Mouse (Mus musculus) embryonic facial prominence, embryonic 15.5 days (tissue): Measurements from ENCODE around the gene Hsd17b11. TPM values are rescaled to one million over a fixed set of nuclear protein-coding genes. Genes with fewer than 3 reads are reported as not detected.
"Not testable (repeated sequence)": the region's sequence is repeated elsewhere in the genome, so short reads cannot be mapped to it uniquely, and the experiment has no call there.

Experiments
- ATAC-seq: fragments of 200-750 bp; cut with Nextera tagmentation; 2 replicates; pipeline ENCODE4 v1.8.0; 2017; ENCODE audit warnings: low read depth, moderate TSS enrichment; ENCODE audit not compliant: insufficient number of reproducible peaks, low FRiP score, low TSS enrichment
- H3K27ac ChIP-seq: fragments of 300-500 bp; sonication (generic); replicated peaks from 2 replicates; pipeline ENCODE4 v1.5.1; 2015; ENCODE audit warnings: mild to moderate bottlenecking, inconsistent platforms
- H3K27me3 ChIP-seq: fragments of 300-500 bp; sonication (generic); 2 replicates; pipeline ENCODE4 v1.6.1; 2015; ENCODE audit warnings: inconsistent platforms
- H3K36me3 ChIP-seq: fragments of 300-500 bp; sonication (generic); 2 replicates; pipeline ENCODE4 v1.6.1; 2015; ENCODE audit warnings: mild to moderate bottlenecking, inconsistent platforms
- H3K4me1 ChIP-seq: fragments of 300-500 bp; sonication (generic); 2 replicates; pipeline ENCODE4 v1.6.1; 2015; ENCODE audit warnings: inconsistent platforms
- H3K4me2 ChIP-seq: fragments of 300-500 bp; sonication (generic); replicated peaks from 2 replicates; pipeline ENCODE4 v1.6.1; 2015; ENCODE audit warnings: mild to moderate bottlenecking, inconsistent platforms
- H3K4me3 ChIP-seq: fragments of 300-500 bp; sonication (generic); replicated peaks from 2 replicates; pipeline ENCODE4 v1.5.1; 2015; ENCODE audit warnings: mild to moderate bottlenecking, inconsistent platforms
- H3K9ac ChIP-seq: fragments of 300-500 bp; sonication (generic); 2 replicates; pipeline ENCODE4 v1.6.1; 2015; ENCODE audit warnings: inconsistent platforms
- H3K9me3 ChIP-seq: fragments of 300-500 bp; sonication (generic); replicated peaks from 2 replicates; pipeline ENCODE4 v1.6.1; 2016; ENCODE audit warnings: inconsistent platforms
- WGBS: fragments of 180-500 bp; shearing (Covaris S2); methylation state at CpG from one replicate; pipeline ENCODE4 v1.1.7; 2015; 5-methylcytosine and 5-hydroxymethylcytosine counted together
- polyA plus RNA-seq: library from polyadenylated mRNA; unstranded; fragments of >200 nt; fragmentation: Nextera tagmentation; extraction: Ambion mirVana; gene quantifications from 2 replicates; pipeline ENCODE4 v1.2.1, GENCODE M21; 2015

Hsd17b11 gene
- polyA plus RNA-seq, 1 experiment from 2014 or later, result 3.8 TPM

DNA sequence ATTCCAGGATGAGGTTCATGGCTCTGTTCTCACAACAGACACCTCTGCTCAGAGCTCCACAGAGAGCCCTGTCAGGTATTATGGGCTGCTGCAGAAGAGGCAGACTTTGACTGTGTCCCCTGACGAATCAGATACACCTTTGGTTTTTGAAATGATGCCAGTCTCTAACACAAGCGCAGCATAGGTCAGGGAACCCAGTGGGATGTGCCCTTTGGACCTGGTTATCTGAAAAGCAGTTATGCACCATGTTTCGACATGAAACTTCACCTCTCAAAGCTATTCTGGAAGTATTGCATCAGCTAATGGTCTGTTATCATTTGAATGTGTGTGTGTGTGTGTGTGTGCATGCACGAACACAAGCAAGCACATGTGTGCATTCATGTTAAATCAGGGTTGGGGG, 44.4 kb downstream of the Hsd17b11 start, which contains the start of gene Hsd17b13:
Gene Hsd17b13 (minus strand): TSS at position 114 of the 400 bp plus-strand sequence.
- Histone ChIP-seq H3K9ac (no peak within 1 kb of the TSS), H3K4me1 (no peaks in the 10 kb centered on the region), H3K36me3 (no peaks in the 10 kb centered on the region), H3K27ac (no peak within 1 kb of the TSS), H3K9me3 (no peaks in the 10 kb centered on the region), H3K27me3 (no peaks in the 10 kb centered on the region), H3K4me2 (no peak within 1 kb of the TSS), H3K4me3 (no peak within 1 kb of the TSS)
- WGBS, result 85% methylated on average over 4 of the region's 4 CpGs
- ATAC-seq, result no peak

- no peak overlapping the region for H3K4me3 ChIP-seq
- 71% methylated on average over 7 of the region's 7 CpGs for WGBS
- H3K36me3 ChIP-seq, result no peaks in the 10 kb centered on the region
Observed at GRCm38 (mm10) chr5:103975736-103976135, 46.0 kb downstream of the Hsd17b11 start.

GRCm38 (mm10) chr5:103972801-103973200, 48.9 kb downstream of the Hsd17b11 start:
- no peak for ATAC-seq
- Histone ChIP-seq H3K9me3 (no peaks in the 10 kb centered on the region), H3K4me3 (no peak overlapping the region), H3K36me3 (no peaks in the 10 kb centered on the region), H3K9ac (no peak overlapping the region), H3K27me3 (no peaks in the 10 kb centered on the region), H3K27ac (no peak overlapping the region), H3K4me1 (no peaks in the 10 kb centered on the region), H3K4me2 (0 out of 2 replicates have a peak overlapping the region, but pooled peaks have one; percentile 30)
- 72% methylated on average over 13 of the region's 13 CpGs for WGBS

More at GRCm38 (mm10) chr5:103975736-103976135, 46.0 kb downstream of the Hsd17b11 start:
- no peak overlapping the region for H3K4me2 ChIP-seq
- ATAC-seq, result no peak
- no peak overlapping the region for H3K27ac ChIP-seq
- H3K9me3 ChIP-seq, result no peaks in the 10 kb centered on the region
- no peaks in the 10 kb centered on the region for H3K4me1 ChIP-seq
- no peaks in the 10 kb centered on the region for H3K27me3 ChIP-seq
- H3K9ac ChIP-seq, result no peak overlapping the region

DNA sequence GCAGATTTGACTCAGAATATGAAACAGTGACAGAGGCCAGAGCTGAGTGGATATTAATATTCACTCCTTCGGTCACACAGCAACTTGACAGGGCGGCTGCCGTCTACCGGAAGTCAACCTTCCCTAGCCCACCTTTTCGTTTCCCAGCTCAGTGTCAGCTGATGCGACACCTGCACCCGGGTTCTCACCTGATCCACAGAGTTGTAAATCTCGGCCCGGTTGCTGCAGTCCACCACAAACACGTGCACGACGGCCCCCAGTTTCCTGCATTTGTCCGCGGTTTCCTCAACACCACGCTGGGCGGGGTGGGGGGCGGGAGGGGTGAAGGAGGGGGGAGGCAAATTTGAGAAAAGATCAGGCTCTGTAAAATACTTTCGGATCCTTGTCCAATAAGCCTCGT, 49.3 kb downstream of the Hsd17b11 start:
- no peaks in the 10 kb centered on the region for H3K27me3 ChIP-seq
- no peak overlapping the region; the same call in 1 of the 2 replicates for H3K4me3 ChIP-seq
- no peak overlapping the region for H3K27ac ChIP-seq
- 63% methylated on average over 19 of the region's 19 CpGs for WGBS
- H3K4me2 ChIP-seq, result 0 out of 2 replicates have a peak overlapping the region, but pooled peaks have one; percentile 30
- no peaks in the 10 kb centered on the region for H3K4me1 ChIP-seq
- no peaks in the 10 kb centered on the region for H3K9me3 ChIP-seq
- H3K9ac ChIP-seq, result no peak overlapping the region
- no peak for ATAC-seq
- H3K36me3 ChIP-seq, result no peaks in the 10 kb centered on the region

DNA sequence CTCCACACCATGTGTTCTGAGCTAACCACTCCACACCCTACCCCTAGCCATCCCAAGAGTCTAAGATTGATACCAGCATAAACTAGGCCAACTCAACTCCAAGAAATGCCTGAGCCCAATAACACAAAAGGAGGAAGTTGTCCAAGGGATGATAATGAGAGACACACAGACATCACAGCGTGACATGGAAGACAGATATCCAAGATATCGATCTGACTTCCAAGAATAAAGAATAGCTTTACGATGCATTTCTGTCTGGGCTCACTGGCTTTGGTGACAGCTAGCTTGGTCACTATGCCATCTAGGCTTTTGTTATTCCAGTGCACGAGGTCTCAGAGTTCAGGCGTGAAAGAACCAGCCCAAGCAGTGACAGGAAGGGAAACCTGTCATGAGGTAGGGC, 50.7 kb downstream of the Hsd17b11 start:
- Histone ChIP-seq H3K4me2 (no peak overlapping the region), H3K4me1 (no peaks in the 10 kb centered on the region), H3K27ac (no peak overlapping the region), H3K4me3 (no peak overlapping the region), H3K36me3 (no peaks in the 10 kb centered on the region), H3K9ac (no peak overlapping the region), H3K27me3 (no peaks in the 10 kb centered on the region), H3K9me3 (no peaks in the 10 kb centered on the region)
- 70% methylated on average over 5 of the region's 5 CpGs for WGBS
- ATAC-seq, result no peak

GRCm38 (mm10) chr5:103962935-103963429, 58.7 kb downstream of the Hsd17b11 start:
- H3K27me3 ChIP-seq, result no peaks in the 10 kb centered on the region
- WGBS, result 44% methylated on average over 1 of the region's 1 CpGs
- H3K4me2 ChIP-seq, result no peak overlapping the region
- H3K9ac ChIP-seq, result no peak overlapping the region
- no peaks in the 10 kb centered on the region for H3K36me3 ChIP-seq
- H3K4me3 ChIP-seq, result no peak overlapping the region
- ATAC-seq, result no peak
- H3K9me3 ChIP-seq, result no peaks in the 10 kb centered on the region
- no peaks in the 10 kb centered on the region for H3K4me1 ChIP-seq
- H3K27ac ChIP-seq, result no peak overlapping the region

GRCm38 (mm10) chr5:103954638-103955037, 67.1 kb downstream of the Hsd17b11 start:
- peaks cover 4% of the 10 kb centered on the region; the same call in 1 of the 2 replicates for H3K4me1 ChIP-seq
- H3K4me3 ChIP-seq, result no peak overlapping the region
- H3K36me3 ChIP-seq, result no peaks in the 10 kb centered on the region
- ATAC-seq, result no peak
- WGBS, result 72% methylated on average over 5 of the region's 5 CpGs
- no peak overlapping the region for H3K4me2 ChIP-seq
- H3K27ac ChIP-seq, result no peak overlapping the region
- H3K9me3 ChIP-seq, result no peaks in the 10 kb centered on the region
- no peak overlapping the region for H3K9ac ChIP-seq
- H3K27me3 ChIP-seq, result no peaks in the 10 kb centered on the region

- ATAC-seq, result no peak
Observed at GRCm38 (mm10) chr5:103953135-103954083, 68.3 kb downstream of the Hsd17b11 start.

DNA sequence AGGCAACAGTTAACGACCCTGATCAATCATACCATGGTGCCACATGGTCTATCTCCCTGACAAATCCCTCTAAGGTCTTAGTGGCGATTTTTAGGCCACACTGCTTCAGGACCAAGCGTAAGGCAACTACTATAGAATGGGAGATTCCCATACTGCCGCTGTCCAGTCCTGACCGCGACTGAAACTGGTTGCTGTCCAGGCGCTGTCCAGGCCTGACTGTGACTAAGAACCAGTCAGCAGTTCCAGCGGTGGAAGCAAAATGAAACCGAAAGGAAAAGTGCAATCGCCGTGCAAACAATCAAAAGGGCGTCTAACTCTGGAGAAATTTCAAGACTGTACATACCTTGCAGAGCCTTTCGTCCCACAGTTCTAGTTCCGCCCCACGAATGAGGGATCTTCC, 71.6 kb downstream of the Hsd17b11 start:
- not testable (repeated sequence) for H3K9me3 ChIP-seq, H3K4me2 ChIP-seq, H3K4me1 ChIP-seq, H3K27ac ChIP-seq, ATAC-seq, H3K36me3 ChIP-seq, H3K9ac ChIP-seq, H3K27me3 ChIP-seq, H3K4me3 ChIP-seq
- 92% methylated on average over 15 of the region's 15 CpGs for WGBS

More at GRCm38 (mm10) chr5:103953135-103954083, 68.3 kb downstream of the Hsd17b11 start:
- no peak overlapping the region for H3K4me3 ChIP-seq
- H3K4me2 ChIP-seq, result no peak overlapping the region
- 62% methylated on average over 10 of the region's 10 CpGs for WGBS
- peaks cover 4% of the 10 kb centered on the region; the same call in 1 of the 2 replicates for H3K4me1 ChIP-seq
- H3K27me3 ChIP-seq, result no peaks in the 10 kb centered on the region
- no peaks in the 10 kb centered on the region for H3K36me3 ChIP-seq
- H3K9ac ChIP-seq, result no peak overlapping the region
- no peaks in the 10 kb centered on the region for H3K9me3 ChIP-seq
- no peak overlapping the region for H3K27ac ChIP-seq

- H3K27me3 ChIP-seq, result no peaks in the 10 kb centered on the region
- no peak overlapping the region for H3K27ac ChIP-seq
- peaks cover 3% of the 10 kb centered on the region; the same call in 1 of the 2 replicates for H3K4me1 ChIP-seq
- no peak overlapping the region for H3K9ac ChIP-seq
- 41% methylated on average over 6 of the region's 6 CpGs for WGBS
- no peak overlapping the region for H3K4me3 ChIP-seq
- H3K4me2 ChIP-seq, result no peak overlapping the region
- no peaks in the 10 kb centered on the region for H3K9me3 ChIP-seq
- no peak for ATAC-seq
- no peaks in the 10 kb centered on the region for H3K36me3 ChIP-seq
Observed at GRCm38 (mm10) chr5:103943183-103943582, 78.5 kb downstream of the Hsd17b11 start.

DNA sequence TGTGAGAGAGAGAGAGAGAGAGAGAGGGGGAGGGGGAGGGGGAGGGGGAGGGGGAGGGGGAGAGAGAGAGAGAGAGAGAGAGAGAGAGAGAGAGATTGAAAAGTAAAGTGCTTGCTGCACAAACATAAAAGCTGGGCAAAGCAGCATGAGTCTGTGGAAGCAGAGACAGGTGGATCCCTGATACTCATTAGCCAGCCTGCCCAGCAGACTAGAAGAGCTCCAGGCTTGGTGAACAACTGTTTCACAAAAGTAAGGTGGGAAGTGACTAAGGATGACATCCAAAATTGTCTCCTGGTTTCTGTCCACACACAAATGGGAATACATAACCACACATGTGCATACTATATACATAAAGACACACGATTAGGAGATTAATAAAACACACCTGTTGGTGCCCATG, 81.9 kb downstream of the Hsd17b11 start:
- Histone ChIP-seq H3K36me3 (no peaks in the 10 kb centered on the region), H3K4me2 (no peak overlapping the region), H3K4me3 (no peak overlapping the region), H3K9ac (no peak overlapping the region), H3K4me1 (peaks cover 3% of the 10 kb centered on the region; the same call in 1 of the 2 replicates), H3K27me3 (no peaks in the 10 kb centered on the region), H3K9me3 (no peaks in the 10 kb centered on the region), H3K27ac (no peak overlapping the region)
- 49% methylated on average over 1 of the region's 1 CpGs for WGBS
- ATAC-seq, result no peak
